Mouse (Mus musculus) heart, embryonic 15.5 days (tissue): ENCODE results near the gene Acads. TPM values are rescaled to one million over a fixed set of nuclear protein-coding genes. Genes with fewer than 3 reads are reported as not detected.
"Not testable (repeated sequence)": the region's sequence is repeated elsewhere in the genome, so short reads cannot be mapped to it uniquely, and the experiment has no call there.

Experiments
- ATAC-seq: fragments of 200-750 bp; cut with Nextera tagmentation; replicated peaks from 2 replicates; pipeline ENCODE4 v1.8.0; 2017; ENCODE audit warnings: low read depth, moderate TSS enrichment; ENCODE audit not compliant: insufficient number of reproducible peaks, insufficient read depth, low FRiP score
- H3K27ac ChIP-seq: fragments of 300-500 bp; sonication (generic); 2 replicates; pipeline ENCODE4 v1.5.1; 2015; ENCODE audit warnings: mild to moderate bottlenecking, inconsistent platforms
- H3K27me3 ChIP-seq: fragments of 300-500 bp; sonication (generic); 2 replicates; pipeline ENCODE4 v1.6.1; 2015; ENCODE audit warnings: inconsistent platforms
- H3K36me3 ChIP-seq: fragments of 300-500 bp; sonication (generic); 2 replicates; pipeline ENCODE4 v1.6.1; 2015; ENCODE audit warnings: mild to moderate bottlenecking, inconsistent platforms
- H3K4me1 ChIP-seq: fragments of 300-500 bp; sonication (generic); replicated peaks from 2 replicates; pipeline ENCODE4 v1.6.1; 2015; ENCODE audit warnings: inconsistent platforms
- H3K4me2 ChIP-seq: fragments of 300-500 bp; sonication (generic); 2 replicates; pipeline ENCODE4 v1.6.1; 2015; ENCODE audit warnings: inconsistent platforms, mild to moderate bottlenecking, moderate library complexity
- H3K4me3 ChIP-seq: fragments of 300-500 bp; sonication (generic); 2 replicates; pipeline ENCODE4 v1.5.1; 2015; ENCODE audit warnings: mild to moderate bottlenecking, inconsistent platforms
- H3K9ac ChIP-seq: fragments of 300-500 bp; sonication (generic); 2 replicates; pipeline ENCODE4 v1.6.1; 2015; ENCODE audit warnings: mild to moderate bottlenecking, inconsistent platforms
- H3K9me3 ChIP-seq: fragments of 300-500 bp; sonication (generic); replicated peaks from 2 replicates; pipeline ENCODE4 v1.6.1; 2016; ENCODE audit warnings: inconsistent platforms
- WGBS: fragments of 180-500 bp; shearing (Covaris S2); methylation state at CpG from one replicate; pipeline ENCODE4 v1.1.7; 2015; ENCODE audit warnings: mixed read lengths; 5-methylcytosine and 5-hydroxymethylcytosine counted together
- polyA plus RNA-seq: library from polyadenylated mRNA; unstranded; fragments of >200 nt; fragmentation: Nextera tagmentation; extraction: Ambion mirVana; gene quantifications from 2 replicates; pipeline ENCODE4 v1.2.1, GENCODE M21; 2015

Gene Acads
- polyA plus RNA-seq, 1 experiment from 2014 or later = 123 TPM

- Histone ChIP-seq H3K4me1 (peaks cover 48% of the 10 kb centered on the region), H3K9me3 (no peaks in the 10 kb centered on the region), H3K9ac (peak within 1 kb of the TSS; percentile 97), H3K36me3 (no peaks in the 10 kb centered on the region), H3K4me2 (peak within 1 kb of the TSS; percentile 80), H3K4me3 (peak within 1 kb of the TSS; percentile 89), H3K27ac (peak within 1 kb of the TSS; percentile 98), H3K27me3 (no peaks in the 10 kb centered on the region)
- under 1% methylated on average over 73 of the region's 78 CpGs for WGBS
- peak; percentile 97 for ATAC-seq
Measured at GRCm38 (mm10) chr5:115158040-115158983, 39.2 kb upstream of the Acads start, which contains the start of gene Mlec. TSS of gene Mlec (minus strand) at chr5:115158179.

- H3K36me3 ChIP-seq = no peaks in the 10 kb centered on the region
- ATAC-seq = no peak
- no peaks in the 10 kb centered on the region for H3K9me3 ChIP-seq
- H3K9ac ChIP-seq = peak overlapping the region; percentile 97
- peak overlapping the region; percentile 89 for H3K4me3 ChIP-seq
- H3K27me3 ChIP-seq = no peaks in the 10 kb centered on the region
- 1% methylated on average over 26 of the region's 26 CpGs for WGBS
- peak overlapping the region; percentile 77 for H3K4me2 ChIP-seq
- peak overlapping the region; percentile 98 for H3K27ac ChIP-seq
- peaks cover 61% of the 10 kb centered on the region for H3K4me1 ChIP-seq
Measured at GRCm38 (mm10) chr5:115156933-115157589, 37.9 kb upstream of the Acads start.

GRCm38 (mm10) chr5:115156401-115156800 is 37.3 kb upstream of the Acads start:
- Histone ChIP-seq H3K36me3 (no peaks in the 10 kb centered on the region), H3K9me3 (no peaks in the 10 kb centered on the region), H3K4me1 (peaks cover 62% of the 10 kb centered on the region), H3K27me3 (no peaks in the 10 kb centered on the region), H3K4me3 (peak overlapping the region; percentile 89), H3K4me2 (peak overlapping the region; percentile 77), H3K9ac (peak overlapping the region; percentile 97; the same call in 1 of the 2 replicates), H3K27ac (0 out of 2 replicates have a peak overlapping the region, but pooled peaks have one; percentile 29)
- ATAC-seq = no peak
- WGBS = 37% methylated on average over 7 of the region's 7 CpGs

GRCm38 (mm10) chr5:115155831-115156230 is 36.7 kb upstream of the Acads start:
- H3K36me3 ChIP-seq = peaks cover 3% of the 10 kb centered on the region
- peak overlapping the region; percentile 89 for H3K4me3 ChIP-seq
- peak overlapping the region; percentile 29 for H3K27ac ChIP-seq
- WGBS = 19% methylated on average over 5 of the region's 5 CpGs
- H3K9me3 ChIP-seq = no peaks in the 10 kb centered on the region
- H3K4me1 ChIP-seq = peaks cover 59% of the 10 kb centered on the region
- no peaks in the 10 kb centered on the region for H3K27me3 ChIP-seq
- H3K4me2 ChIP-seq = peak overlapping the region; percentile 77
- ATAC-seq = no peak
- peak overlapping the region; percentile 49 for H3K9ac ChIP-seq

GRCm38 (mm10) chr5:115155156-115155631 is 36.0 kb upstream of the Acads start:
- WGBS = 33% methylated on average over 13 of the region's 13 CpGs
- H3K27ac ChIP-seq = peak overlapping the region; percentile 29
- H3K9ac ChIP-seq = 0 out of 2 replicates have a peak overlapping the region, but pooled peaks have one; percentile 49
- H3K9me3 ChIP-seq = no peaks in the 10 kb centered on the region
- peaks cover 10% of the 10 kb centered on the region for H3K36me3 ChIP-seq
- ATAC-seq = no peak
- peak overlapping the region; percentile 89 for H3K4me3 ChIP-seq
- peaks cover 59% of the 10 kb centered on the region for H3K4me1 ChIP-seq
- H3K27me3 ChIP-seq = no peaks in the 10 kb centered on the region
- peak overlapping the region; percentile 77 for H3K4me2 ChIP-seq

GRCm38 (mm10) chr5:115152132-115152956 is 33.2 kb upstream of the Acads start:
- H3K4me3 ChIP-seq = no peak overlapping the region
- peak overlapping the region; percentile 3; the same call in 1 of the 2 replicates for H3K4me2 ChIP-seq
- peaks cover 37% of the 10 kb centered on the region for H3K36me3 ChIP-seq
- peak overlapping the region; percentile 11; the same call in 1 of the 2 replicates for H3K9ac ChIP-seq
- H3K27me3 ChIP-seq = no peaks in the 10 kb centered on the region
- peaks cover 53% of the 10 kb centered on the region for H3K4me1 ChIP-seq
- no peaks in the 10 kb centered on the region for H3K9me3 ChIP-seq
- ATAC-seq = no peak
- 19% methylated on average over 8 of the region's 8 CpGs for WGBS
- peak overlapping the region; percentile 41 for H3K27ac ChIP-seq

- H3K36me3 ChIP-seq = peaks cover 46% of the 10 kb centered on the region
- no peaks in the 10 kb centered on the region for H3K9me3 ChIP-seq
- no peak overlapping the region for H3K4me3 ChIP-seq
- H3K4me1 ChIP-seq = peaks cover 47% of the 10 kb centered on the region
- WGBS = 75% methylated on average over 13 of the region's 13 CpGs
- no peak for ATAC-seq
- no peak overlapping the region for H3K9ac ChIP-seq
- H3K27ac ChIP-seq = no peak overlapping the region
- no peak overlapping the region for H3K4me2 ChIP-seq
- H3K27me3 ChIP-seq = no peaks in the 10 kb centered on the region
Measured at GRCm38 (mm10) chr5:115151457-115151856, 32.3 kb upstream of the Acads start.

- no peak overlapping the region for H3K4me3 ChIP-seq
- ATAC-seq = no peak
- no peaks in the 10 kb centered on the region for H3K9me3 ChIP-seq
- 60% methylated on average over 5 of the region's 5 CpGs for WGBS
- no peak overlapping the region for H3K4me2 ChIP-seq
- H3K36me3 ChIP-seq = peaks cover 50% of the 10 kb centered on the region
- no peaks in the 10 kb centered on the region for H3K27me3 ChIP-seq
- no peak overlapping the region for H3K9ac ChIP-seq
- H3K27ac ChIP-seq = no peak overlapping the region
- H3K4me1 ChIP-seq = peaks cover 42% of the 10 kb centered on the region
Measured at GRCm38 (mm10) chr5:115150991-115151390, 31.8 kb upstream of the Acads start.

GRCm38 (mm10) chr5:115149675-115150459 is 30.7 kb upstream of the Acads start:
- H3K4me2 ChIP-seq = no peak overlapping the region
- peaks cover 31% of the 10 kb centered on the region for H3K4me1 ChIP-seq
- H3K9me3 ChIP-seq = no peaks in the 10 kb centered on the region
- H3K27me3 ChIP-seq = no peaks in the 10 kb centered on the region
- WGBS = 92% methylated on average over 14 of the region's 14 CpGs
- no peak overlapping the region for H3K27ac ChIP-seq
- ATAC-seq = no peak
- H3K36me3 ChIP-seq = peaks cover 52% of the 10 kb centered on the region
- H3K9ac ChIP-seq = no peak overlapping the region
- no peak overlapping the region for H3K4me3 ChIP-seq

GRCm38 (mm10) chr5:115148872-115149271 is 29.7 kb upstream of the Acads start:
- H3K4me1 ChIP-seq = peaks cover 21% of the 10 kb centered on the region
- no CpG with 5 or more reads among the region's 1 CpGs for WGBS

More at GRCm38 (mm10) chr5:115148872-115149271, 29.7 kb upstream of the Acads start:
- not testable (repeated sequence) for H3K9ac ChIP-seq, H3K27me3 ChIP-seq, H3K27ac ChIP-seq, ATAC-seq, H3K9me3 ChIP-seq, H3K4me3 ChIP-seq, H3K4me2 ChIP-seq
- peaks cover 57% of the 10 kb centered on the region for H3K36me3 ChIP-seq
